Mouse (Mus musculus) embryonic fibroblast, embryonic 13.5 days (primary cell): ENCODE measurements around the gene Apoa1. TPM values are rescaled to one million over a fixed set of nuclear protein-coding genes. Genes with fewer than 3 reads are reported as not detected.

Experiments
- H3K27ac ChIP-seq: 2 replicates; pipeline ENCODE4 v1.5.1; 2012; ENCODE audit warnings: low read length, control low read depth, inconsistent platforms; ENCODE audit not compliant: insufficient read depth
- H3K4me1 ChIP-seq: 2 replicates; pipeline ENCODE4 v1.6.1; 2011; ENCODE audit warnings: low read length; ENCODE audit not compliant: control insufficient read depth, insufficient read depth
- H3K4me3 ChIP-seq: 2 replicates; pipeline ENCODE4 v1.5.1; 2011; ENCODE audit warnings: mild to moderate bottlenecking, control low read depth, low read length; ENCODE audit not compliant: insufficient read depth
- CTCF ChIP-seq: IDR thresholded peaks from 2 replicates; pipeline ENCODE4 v1.5.1; 2011; ENCODE audit warnings: mild to moderate bottlenecking, control low read depth, low read length, moderate library complexity, borderline replicate concordance; ENCODE audit not compliant: insufficient read depth
- POLR2A ChIP-seq: IDR thresholded peaks from 2 replicates; pipeline ENCODE4 v1.6.1; 2011; ENCODE audit warnings: low read depth, mild to moderate bottlenecking, control low read depth, low read length, moderate library complexity
- polyA plus RNA-seq: library from polyadenylated mRNA; stranded (reverse); fragments of >200 nt; gene quantifications from 2 replicates; pipeline ENCODE4 v1.2.4, GENCODE M21; 2011; ENCODE audit warnings: low read depth; ENCODE audit not compliant: missing spikeins, insufficient read length

The Apoa1 gene
- polyA plus RNA-seq, 1 experiment, result not detected

DNA sequence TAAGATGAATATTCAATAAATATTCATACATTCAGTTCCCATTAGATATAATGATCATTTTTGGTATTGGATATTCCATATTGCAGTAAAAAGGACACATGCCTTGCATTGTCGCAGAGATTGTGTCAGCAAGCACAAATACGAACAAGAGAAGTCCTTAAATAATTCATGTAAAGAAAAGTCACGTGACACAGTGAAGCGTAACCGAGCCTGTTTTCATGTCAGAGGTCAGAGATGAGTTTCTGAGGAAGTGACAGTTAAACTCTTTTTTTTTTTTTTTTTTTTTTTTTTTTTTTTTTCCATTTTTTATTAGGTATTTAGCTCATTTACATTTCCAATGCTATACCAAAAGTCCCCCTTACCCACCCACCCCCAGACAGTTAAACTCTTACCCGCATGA, 35.7 kb upstream of the Apoa1 start:
- Histone ChIP-seq H3K4me1 (peaks cover 7% of the 10 kb centered on the region), H3K27ac (no peak overlapping the region), H3K4me3 (no peak overlapping the region)
- TF ChIP-seq POLR2A, result no peak
- no peak for TF ChIP-seq CTCF

DNA sequence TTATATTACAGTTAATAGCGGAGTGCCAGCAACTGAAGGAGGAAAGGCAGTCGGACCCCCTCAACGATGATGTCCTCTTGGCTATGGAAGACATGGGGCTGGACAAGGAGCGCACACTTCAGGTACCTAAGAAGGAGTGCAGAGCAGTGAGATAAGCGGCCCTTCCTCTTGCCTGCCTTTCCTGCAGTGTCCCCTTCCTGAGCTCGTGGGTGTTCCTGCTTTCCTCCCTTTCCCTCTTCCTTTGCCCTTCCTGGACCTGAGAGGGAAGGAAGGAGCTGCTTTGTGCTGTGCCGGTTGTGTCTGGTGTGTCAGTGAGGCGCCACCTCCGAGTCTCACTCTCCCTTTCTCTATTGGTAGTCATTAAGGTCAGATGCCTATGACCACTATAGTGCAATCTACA, 33.6 kb upstream of the Apoa1 start:
- Histone ChIP-seq H3K27ac (no peak overlapping the region), H3K4me1 (no peaks in the 10 kb centered on the region), H3K4me3 (no peak overlapping the region)
- no peak for TF ChIP-seq POLR2A
- no peak for TF ChIP-seq CTCF

DNA sequence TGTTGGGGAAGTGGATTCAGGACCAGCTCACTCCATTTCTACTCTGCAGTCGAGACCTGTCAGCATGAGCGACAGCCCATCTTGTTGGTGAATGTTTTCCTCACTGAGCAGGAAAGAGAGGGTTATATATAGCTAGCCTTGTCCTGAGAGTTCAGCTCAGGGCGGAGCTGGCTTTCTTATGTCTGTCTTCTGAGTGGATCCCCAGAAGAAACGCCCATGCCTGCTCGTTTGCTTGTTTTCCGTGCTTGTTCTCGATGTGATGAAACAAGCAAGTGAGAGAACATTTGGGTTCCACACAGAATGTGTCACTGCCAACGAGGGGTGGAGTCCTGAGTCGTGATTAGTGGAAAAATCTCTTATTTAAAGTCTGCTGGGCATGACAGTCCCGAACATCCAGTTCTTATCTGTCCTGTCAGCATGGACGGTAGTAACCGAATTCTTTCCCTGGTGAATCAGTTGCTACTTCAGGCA, 31.6 kb upstream of the Apoa1 start:
- TF ChIP-seq CTCF (no peak), POLR2A (no peak)
- no peak overlapping the region for H3K4me3 ChIP-seq
- no peaks in the 10 kb centered on the region for H3K4me1 ChIP-seq
- no peak overlapping the region for H3K27ac ChIP-seq

- TF ChIP-seq POLR2A (no peak), CTCF (no peak)
- Histone ChIP-seq H3K27ac (no peak overlapping the region), H3K4me3 (no peak overlapping the region), H3K4me1 (no peaks in the 10 kb centered on the region)
These were observed 29.9 kb upstream of the Apoa1 start for GRCm38 (mm10) chr9:46198461-46198860.

- TF ChIP-seq POLR2A (no peak), CTCF (no peak)
- Histone ChIP-seq H3K4me3 (no peak overlapping the region), H3K4me1 (no peaks in the 10 kb centered on the region), H3K27ac (no peak overlapping the region)
These were observed 29.4 kb upstream of the Apoa1 start for GRCm38 (mm10) chr9:46198936-46199335.

GRCm38 (mm10) chr9:46199609-46200008, 28.8 kb upstream of the Apoa1 start:
- H3K4me1 ChIP-seq, result no peaks in the 10 kb centered on the region
- H3K4me3 ChIP-seq, result no peak overlapping the region
- TF ChIP-seq CTCF (no peak), POLR2A (no peak)
- no peak overlapping the region for H3K27ac ChIP-seq

GRCm38 (mm10) chr9:46206834-46207500, 21.4 kb upstream of the Apoa1 start:
- no peak overlapping the region for H3K4me3 ChIP-seq
- no peak overlapping the region for H3K27ac ChIP-seq
- H3K4me1 ChIP-seq, result peaks cover 10% of the 10 kb centered on the region
- TF ChIP-seq POLR2A (no peak), CTCF (no peak)

GRCm38 (mm10) chr9:46207501-46207869, 20.9 kb upstream of the Apoa1 start:
- H3K27ac ChIP-seq, result no peak overlapping the region
- TF ChIP-seq POLR2A (no peak), CTCF (no peak)
- H3K4me3 ChIP-seq, result no peak overlapping the region
- H3K4me1 ChIP-seq, result peaks cover 10% of the 10 kb centered on the region

DNA sequence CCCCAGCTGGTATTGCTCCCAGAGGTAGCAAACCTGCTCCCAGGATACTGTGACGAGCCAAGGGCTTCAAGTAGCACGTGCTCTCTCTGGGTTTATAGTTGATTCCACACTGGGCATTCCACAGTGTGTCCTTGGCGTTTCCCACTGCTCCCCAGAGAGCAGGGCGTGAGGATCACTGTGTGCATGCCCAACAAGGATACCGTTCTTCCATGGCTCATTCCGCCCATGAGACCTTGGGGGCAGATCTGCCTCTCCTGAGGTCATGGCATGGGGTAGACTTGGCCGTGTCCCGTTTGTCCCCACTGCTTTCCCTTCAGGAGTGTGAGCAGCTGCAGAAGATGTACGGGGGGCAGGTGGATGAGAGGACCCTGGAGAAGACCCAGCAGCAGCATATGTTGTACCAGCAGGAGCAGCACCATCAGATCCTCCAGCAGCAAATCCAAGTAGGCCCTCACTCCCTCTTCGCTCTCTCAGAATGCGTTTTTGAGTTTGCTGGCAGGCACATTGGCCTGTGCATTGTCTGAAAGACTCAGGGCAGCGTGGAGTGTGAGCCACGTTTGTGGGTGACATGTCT, 19.9 kb upstream of the Apoa1 start:
- H3K4me3 ChIP-seq, result no peak overlapping the region
- no peak for TF ChIP-seq CTCF
- no peak for TF ChIP-seq POLR2A
- H3K27ac ChIP-seq, result no peak overlapping the region
- H3K4me1 ChIP-seq, result peaks cover 10% of the 10 kb centered on the region

- Histone ChIP-seq H3K27ac (no peak overlapping the region), H3K4me1 (peaks cover 13% of the 10 kb centered on the region), H3K4me3 (no peak overlapping the region)
- TF ChIP-seq POLR2A (no peak), CTCF (no peak)
These were observed 17.9 kb upstream of the Apoa1 start for GRCm38 (mm10) chr9:46210473-46210872.
